Mouse (Mus musculus): ENCODE results near the gene Atp13a3.

DNA sequence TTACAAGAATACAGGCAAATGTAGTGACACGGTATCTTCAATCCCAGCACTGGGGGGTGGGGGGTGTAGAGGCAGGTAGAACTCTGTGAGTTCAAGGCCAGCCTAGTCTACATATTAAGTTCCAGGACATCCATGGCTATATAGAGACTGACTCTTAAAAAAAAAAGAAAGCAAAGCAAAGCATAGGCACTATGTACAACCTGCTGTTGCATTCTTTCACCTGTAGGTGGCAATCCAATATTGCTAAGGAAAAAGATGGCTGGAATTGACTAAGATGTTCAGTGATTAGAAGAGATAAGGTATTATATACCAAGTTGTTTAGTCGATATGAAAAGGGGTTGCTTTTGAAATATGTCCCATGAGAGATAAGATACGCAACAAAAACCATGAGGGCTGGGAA, 31.5 kb downstream of the Atp13a3 start:
- TF ChIP-seq CTCF (IDR thresholded peaks at IDR 0.05; ENCODE audit: extremely low read depth, insufficient read depth, low read length): no peak
- TF ChIP-seq POLR2A (IDR thresholded peaks at IDR 0.05; ENCODE audit: extremely low read depth, insufficient read depth, low read length): no peak
